ENCODE assay signal across 8 mouse cellular contexts in the genomic region with DNA sequence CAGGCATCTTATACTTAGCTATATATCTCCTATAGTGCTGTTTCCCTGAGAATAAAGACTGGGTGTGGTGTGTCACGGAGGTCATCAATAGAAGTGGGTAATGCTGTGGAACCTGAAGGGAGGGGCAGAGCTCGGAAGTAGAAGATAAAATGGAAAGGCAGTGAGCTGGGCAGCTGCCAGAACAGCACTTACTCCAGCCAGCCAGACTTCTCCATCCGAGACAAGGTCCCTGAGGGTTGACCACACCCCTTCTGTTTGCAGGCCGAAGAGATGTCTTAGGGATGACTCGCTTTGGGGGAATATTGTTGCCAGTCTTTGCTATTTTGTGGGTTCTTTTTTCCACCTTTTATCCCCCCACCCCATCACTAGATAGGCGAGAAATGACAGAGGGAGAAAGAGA. TPM values are rescaled to one million over a fixed set of nuclear protein-coding genes. Genes with fewer than 3 reads are reported as not detected.
DNase-seq lines count a peak whose midpoint lies in the region; ATAC-seq and TF ChIP-seq lines count a peak whose summit lies in the region.
"Had no signal": no experiment of that assay in that cellular context is flagged by ENCODE, and none has a peak within 500 bp of the region (broad histone marks: within the 10 kb centered on the region; RNA-seq: fewer than 3 reads in every experiment).

No protein-coding gene starts in this region.

- intact Hi-C loops in gastrocnemius, postnatal 36 days (cut with DNase I) = no loop called here

- no peak overlapping the region for H3K4me3 ChIP-seq in lung, postnatal 0 days (ENCODE audit: low read depth, low read length)
- H3K4me3 ChIP-seq: limb, embryonic 15.5 days had no signal

- H3K4me1 ChIP-seq in lung, postnatal 0 days (ENCODE audit: insufficient read depth, low read depth, low read length) = no peaks in the 10 kb centered on the region

- no peak overlapping the region for H3K9ac ChIP-seq in lung, postnatal 0 days (replicated peaks; ENCODE audit: low read depth)
- H3K9ac ChIP-seq: limb, embryonic 15.5 days had no signal

- DNase-seq in lung, postnatal 0 days (ENCODE audit: low spot score) = peak; percentile 28
- DNase-seq in lung, adult 18-20 months = no peak
- peak; percentile 78 for DNase-seq in NIH3T3 (ENCODE audit: low read depth)
- DNase-seq in gastrocnemius, postnatal 36 days = peak; percentile 30 to 37
- DNase-seq in heart, postnatal 4 days = peak; percentile 53
- DNase-seq in thymus, postnatal 36 days = no peak
- DNase-seq in layer of hippocampus, adult 9-11 months = no peak

- WGBS in lung, postnatal 0 days = 24% methylated on average over 6 of the region's 6 CpGs

- no peak overlapping the region for H3K4me2 ChIP-seq in lung, postnatal 0 days (replicated peaks; ENCODE audit: low read depth, low read length)
- H3K4me2 ChIP-seq: limb, embryonic 15.5 days had no signal

- TF ChIP-seq CTCF in lung, postnatal 0 days (IDR thresholded peaks at IDR 0.05) = no peak

- no peaks in the 10 kb centered on the region for H3K36me3 ChIP-seq in lung, postnatal 0 days (ENCODE audit: insufficient read depth, low read length)
- H3K36me3 ChIP-seq: limb, embryonic 15.5 days had no signal

- TF ChIP-seq EP300 in lung, postnatal 0 days (IDR thresholded peaks at IDR 0.05) = no peak

- no peak overlapping the region for H3K27ac ChIP-seq in lung, postnatal 0 days (ENCODE audit: low read length)
- H3K27ac ChIP-seq: limb, embryonic 15.5 days had no signal

- no peaks in the 10 kb centered on the region for H3K27me3 ChIP-seq in lung, postnatal 0 days (replicated peaks; ENCODE audit: insufficient read depth, low read length)
- H3K27me3 ChIP-seq: limb, embryonic 15.5 days had no signal

- no peaks in the 10 kb centered on the region for H3K9me3 ChIP-seq in lung, postnatal 0 days (ENCODE audit: low read length)
- H3K9me3 ChIP-seq: limb, embryonic 15.5 days had no signal

- no peak; the same call in 1 of the 2 replicates for ATAC-seq in lung, postnatal 0 days

RNA-seq across cellular contexts. Expression of gene Akap12, which starts 11.9 kb away (rescaled TPM):
- 49.7 and 59.9 TPM in 2 replicates for polyA plus RNA-seq in lung, postnatal 0 days (2015; fragmentation: Nextera tagmentation; extraction: Ambion mirVana)
- 1 to 10 TPM; 8.1 to 8.2 TPM for total RNA-seq in gastrocnemius, postnatal 36 days (2021)
- total RNA-seq in heart, postnatal 4 days (2021) = 10 to 100 TPM; 81.8 to 82.6 TPM

Comparison
In these comparisons a context has a peak if more than half of its experiments do, and no peak if none do; other contexts are left out.
1. DNase-seq: peak in lung, postnatal 0 days (single experiment), NIH3T3 (single experiment), gastrocnemius, postnatal 36 days (2 of 2) and heart, postnatal 4 days (single experiment); none in lung, adult 18-20 months (0 of 2), thymus, postnatal 36 days (0 of 2) and layer of hippocampus, adult 9-11 months (single experiment).
2. RNA of gene Akap12, which starts 11.9 kb away (total RNA-seq): 81.8 to 82.6 TPM in heart, postnatal 4 days; 8.1 to 8.2 TPM in gastrocnemius, postnatal 36 days; every median in the first group is over 4 times any median in the second.